Mouse (Mus musculus) embryo, embryonic 9.5 days (tissue): ENCODE data around the gene Gm39653.
A peak's percentile ranks its signal among the peaks of the same experiment; 100 is the strongest.
"Not testable (repeated sequence)": the region's sequence is repeated elsewhere in the genome, so short reads cannot be mapped to it uniquely, and the experiment has no call there.

ENCODE experiments used
- DNase-seq: peaks from one replicate; pipeline ENCODE4 v3.0.0-alpha.2; 2017; ENCODE audit errors: extremely low spot score

Gene Gm39653

GRCm38 (mm10) chr1:63615668-63616067 is at the start of gene Gm39653:
Gene Gm39653 (plus strand): TSS chr1:63615968.
- no peak for DNase-seq

GRCm38 (mm10) chr1:63566501-63566900 is 49.3 kb upstream of the Gm39653 start:
- DNase-seq, result no peak

- no peak for DNase-seq
Observed at GRCm38 (mm10) chr1:63567031-63567430, 48.7 kb upstream of the Gm39653 start.

- no peak for DNase-seq
Observed at GRCm38 (mm10) chr1:63572229-63572628, 43.5 kb upstream of the Gm39653 start.

GRCm38 (mm10) chr1:63573432-63573831 is 42.3 kb upstream of the Gm39653 start:
- DNase-seq, result no peak

- no peak for DNase-seq
Observed at GRCm38 (mm10) chr1:63573864-63574611, 41.7 kb upstream of the Gm39653 start.

- DNase-seq, result no peak
Observed at GRCm38 (mm10) chr1:63576803-63577202, 39.0 kb upstream of the Gm39653 start.

- no peak for DNase-seq
Observed at GRCm38 (mm10) chr1:63579153-63579552, 36.6 kb upstream of the Gm39653 start.

GRCm38 (mm10) chr1:63586869-63587268 is 28.9 kb upstream of the Gm39653 start:
- no peak for DNase-seq

- no peak for DNase-seq
Observed at GRCm38 (mm10) chr1:63603870-63604500, 11.8 kb upstream of the Gm39653 start.

GRCm38 (mm10) chr1:63609613-63610012 is 6.2 kb upstream of the Gm39653 start:
- DNase-seq, result no peak

- DNase-seq, result peak; percentile 62
Observed at GRCm38 (mm10) chr1:63614594-63614993, 1.2 kb upstream of the Gm39653 start.

- DNase-seq, result no peak
Observed at GRCm38 (mm10) chr1:63628211-63628610, 12.4 kb downstream of the Gm39653 start.

GRCm38 (mm10) chr1:63630390-63630789 is 14.6 kb downstream of the Gm39653 start:
- not testable (repeated sequence) for DNase-seq

GRCm38 (mm10) chr1:63639921-63640320 is 24.2 kb downstream of the Gm39653 start:
- no peak for DNase-seq

- peak; percentile 61 for DNase-seq
Observed at GRCm38 (mm10) chr1:63658016-63658415, 42.2 kb downstream of the Gm39653 start.

- peak; percentile 74 for DNase-seq
Observed at GRCm38 (mm10) chr1:63659591-63659990, 43.8 kb downstream of the Gm39653 start.

- no peak for DNase-seq
Observed at GRCm38 (mm10) chr1:63666089-63666488, 50.3 kb downstream of the Gm39653 start.

GRCm38 (mm10) chr1:63667201-63667948 is 51.6 kb downstream of the Gm39653 start:
- DNase-seq, result no peak

GRCm38 (mm10) chr1:63667949-63668851 is 52.4 kb downstream of the Gm39653 start:
- DNase-seq, result no peak

GRCm38 (mm10) chr1:63668852-63669160 is 53.0 kb downstream of the Gm39653 start:
- DNase-seq, result peak; percentile 32
